Mouse (Mus musculus) cerebellum, adult 18-20 months (tissue): ENCODE measurements at regions not wholly inside any gene's neighbourhood (a gene's known extent, or its start where the extent isn't known, plus 50 kb on each side); places are given as distances from the start of the nearest gene placed in this dataset.
"Not testable (repeated sequence)": the region's sequence is repeated elsewhere in the genome, so short reads cannot be mapped to it uniquely, and the experiment has no call there.

Experiments used
- DNase-seq, 2 experiments: peaks; one replicate each; pipeline ENCODE4 v3.0.0; 2021

DNA sequence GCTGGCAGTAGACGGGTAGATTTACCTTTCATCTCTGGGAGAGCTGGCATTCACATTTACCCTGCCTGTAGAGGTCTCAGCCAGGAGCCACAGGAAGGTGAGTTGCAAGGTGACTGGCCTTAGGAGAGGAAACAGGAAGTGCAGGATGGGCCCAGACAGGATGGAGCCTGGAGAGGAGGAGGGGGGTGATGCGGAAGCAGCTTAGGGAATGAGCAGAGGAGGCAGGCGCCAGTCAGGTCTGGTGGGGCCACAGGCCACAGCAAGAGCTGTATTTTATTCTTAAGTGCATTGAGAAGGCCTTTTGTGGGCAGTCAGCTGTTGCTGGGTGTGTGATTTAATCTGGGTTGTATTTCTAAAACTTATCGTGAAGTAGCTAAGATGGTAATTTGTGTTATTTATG lies 108.2 kb upstream of the Nxpe4 start:
- no peak for DNase-seq

- no peak for DNase-seq
Measured at GRCm38 (mm10) chr9:48055246-48055645, 106.6 kb upstream of the Nxpe4 start.

GRCm38 (mm10) chr9:48058599-48058998 lies 103.2 kb upstream of the Nxpe4 start:
- no peak for DNase-seq

GRCm38 (mm10) chr9:48059549-48060165 lies 102.2 kb upstream of the Nxpe4 start:
- no peak for DNase-seq

DNA sequence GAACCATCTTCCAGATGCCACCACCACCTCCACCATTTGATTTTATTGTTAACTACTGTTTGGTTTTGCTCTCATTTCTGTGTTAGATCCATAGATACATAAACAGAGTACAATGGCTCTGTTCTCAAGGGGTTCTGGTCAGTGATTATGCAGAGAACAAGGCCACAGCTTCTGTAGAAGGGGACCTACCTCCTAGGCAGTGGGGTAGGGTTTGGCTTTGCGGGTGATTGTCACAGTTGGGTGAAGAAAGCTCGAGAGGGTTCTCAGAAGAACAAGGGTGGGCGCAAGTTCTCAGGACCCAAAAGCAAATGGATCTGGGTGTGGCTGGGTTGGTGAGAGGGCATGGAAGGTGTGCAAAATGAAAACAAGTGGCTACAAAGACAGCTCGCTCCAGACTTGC lies 100.8 kb upstream of the Nxpe4 start:
- no peak for DNase-seq

GRCm38 (mm10) chr9:48066730-48067345 lies 95.0 kb upstream of the Nxpe4 start:
- no peak for DNase-seq

- DNase-seq: no peak
Measured at GRCm38 (mm10) chr9:48072592-48072991, 89.2 kb upstream of the Nxpe4 start.

GRCm38 (mm10) chr9:48073096-48073495 lies 88.7 kb upstream of the Nxpe4 start:
- no peak for DNase-seq

DNA sequence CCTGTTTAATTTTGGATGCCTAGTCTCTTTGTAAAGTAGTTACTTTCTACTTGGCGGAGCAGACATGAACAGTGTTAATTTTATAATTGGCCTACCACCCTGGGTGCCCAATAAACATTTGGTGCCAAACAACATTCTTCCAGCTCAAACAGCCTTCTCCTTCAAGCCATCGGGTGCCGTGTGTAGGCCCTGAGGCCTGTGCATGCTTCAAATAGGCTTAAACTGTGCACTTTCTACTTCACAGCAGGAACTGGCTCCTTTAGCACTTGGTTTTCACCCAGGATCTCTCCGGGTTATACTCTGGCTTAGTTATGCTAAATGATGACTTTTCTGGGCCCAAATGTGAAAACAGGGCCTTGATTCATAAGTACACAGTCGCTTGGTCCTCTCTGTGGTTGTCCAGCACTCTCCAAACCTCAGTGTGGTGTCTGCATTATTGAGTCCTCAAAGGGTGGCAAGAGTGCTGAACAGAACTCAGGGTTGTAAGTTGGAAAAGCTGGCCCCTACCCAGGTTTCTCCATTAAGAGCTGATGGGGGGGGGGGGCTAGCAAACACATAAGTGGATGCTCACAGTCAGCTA lies 86.1 kb upstream of the Nxpe4 start:
- no peak for DNase-seq

DNA sequence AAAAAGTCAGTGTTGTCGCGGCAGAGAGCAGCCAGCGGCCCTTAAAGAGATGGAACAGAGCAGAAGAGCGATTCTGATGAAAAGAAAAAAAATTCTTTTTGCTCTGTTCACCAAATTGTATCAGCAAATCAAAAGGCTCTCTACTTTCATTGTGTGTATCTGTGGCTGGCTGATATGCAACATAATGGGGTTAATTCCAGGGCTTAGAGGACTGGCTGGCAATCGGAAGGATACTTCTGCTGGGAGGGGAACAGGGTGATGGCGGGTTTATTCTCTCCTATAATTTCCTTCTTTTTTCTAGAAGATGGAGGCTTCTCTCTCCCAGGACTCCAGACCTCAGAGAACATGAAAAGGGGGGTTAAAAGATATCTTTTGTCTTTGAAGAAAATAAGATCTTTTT lies 79.4 kb upstream of the Nxpe4 start:
- no peak for DNase-seq

DNA sequence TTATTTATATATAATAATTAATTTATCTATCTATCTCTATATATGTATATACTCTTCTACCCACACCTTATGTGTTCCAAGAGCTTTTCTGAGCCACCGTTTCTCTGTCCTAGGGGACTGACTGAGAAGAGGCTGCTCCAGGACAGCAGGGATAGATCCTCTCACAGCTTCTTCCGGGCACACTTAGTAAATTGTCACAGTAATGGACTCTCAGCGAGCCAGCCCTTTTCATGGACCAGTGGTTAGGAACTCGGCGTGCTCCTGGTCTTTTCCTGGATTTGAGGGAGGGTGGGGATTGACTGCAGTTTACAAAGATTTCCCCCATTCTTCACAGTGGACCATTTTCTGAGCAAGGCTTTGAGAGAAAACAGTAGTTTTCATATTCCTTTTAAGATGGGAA lies 77.6 kb upstream of the Nxpe4 start:
- DNase-seq: not testable (repeated sequence)

DNA sequence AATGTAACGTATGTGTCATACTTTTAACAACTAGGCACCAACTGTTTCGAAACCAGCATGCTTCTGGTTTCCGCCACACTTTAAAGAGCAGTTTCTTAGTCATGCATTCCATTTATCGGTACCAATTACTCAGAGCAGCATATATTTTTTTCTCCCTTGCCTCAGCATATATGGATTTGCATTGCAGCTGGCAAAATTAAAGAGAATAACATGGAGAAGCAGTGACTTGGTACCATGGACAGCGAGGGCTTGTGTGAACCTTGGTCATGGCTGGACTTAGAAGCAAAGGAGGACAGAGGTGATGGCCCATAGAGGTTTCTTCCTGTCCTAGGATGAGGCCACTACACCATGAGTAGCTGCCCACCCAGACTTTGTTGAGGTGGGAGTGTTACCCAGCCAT lies 72.2 kb upstream of the Nxpe4 start:
- no peak for DNase-seq

- DNase-seq: peak; percentile 14 to 18
Measured at GRCm38 (mm10) chr9:48094756-48095155, 67.1 kb upstream of the Nxpe4 start.

DNA sequence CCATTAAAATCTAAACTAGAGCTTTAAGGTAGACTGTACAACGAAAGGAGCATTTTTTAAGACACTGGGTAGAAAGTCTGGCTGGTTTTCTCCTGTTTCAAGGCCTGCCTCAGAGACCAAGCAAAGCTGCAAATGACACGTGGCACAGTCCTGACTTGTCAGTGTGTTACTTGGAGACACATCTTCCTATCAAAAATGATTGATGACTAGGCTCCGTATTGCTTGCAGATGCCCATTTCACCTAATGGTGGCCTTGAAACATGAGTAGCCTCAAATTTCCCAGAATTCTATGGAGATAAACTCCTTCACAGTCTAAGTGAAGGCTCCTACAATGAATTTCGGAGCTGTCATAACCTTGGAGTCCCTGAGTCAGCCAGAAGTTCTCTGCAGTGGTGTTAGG lies 62.0 kb upstream of the Nxpe4 start:
- no peak for DNase-seq

GRCm38 (mm10) chr9:48106441-48107167 lies 55.2 kb upstream of the Nxpe4 start:
- DNase-seq: no peak

DNA sequence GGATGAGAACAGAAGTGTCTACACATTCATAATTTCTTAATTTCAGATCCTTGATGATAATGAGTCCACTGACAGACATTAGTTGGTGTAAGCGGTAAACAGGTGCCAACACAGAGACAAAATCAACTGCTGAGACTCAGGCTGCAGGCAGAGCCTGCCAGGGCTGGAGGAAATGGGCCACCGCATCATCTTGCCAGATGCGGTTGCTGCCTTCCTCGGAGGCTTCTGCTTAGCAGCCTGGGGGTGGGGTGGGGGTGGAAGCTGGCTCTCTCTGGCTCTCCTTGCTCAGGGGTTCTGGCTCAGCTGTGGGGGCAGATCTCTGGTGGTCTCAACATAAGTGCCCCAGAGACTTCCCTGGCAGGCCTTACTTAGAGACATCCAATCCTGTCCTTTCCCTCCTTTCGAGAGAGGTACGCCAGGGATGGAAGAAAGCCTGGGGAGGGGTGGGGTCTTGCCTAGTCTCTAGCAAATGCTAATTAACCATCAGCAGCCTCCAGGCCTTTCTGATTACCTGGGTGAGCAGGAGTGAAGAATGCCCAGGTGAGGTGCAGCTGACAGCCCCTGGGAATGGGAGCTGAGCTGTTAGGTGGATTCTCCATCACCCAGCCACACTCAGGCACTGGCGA lies 52.7 kb upstream of the Nxpe4 start:
- no peak for DNase-seq

DNA sequence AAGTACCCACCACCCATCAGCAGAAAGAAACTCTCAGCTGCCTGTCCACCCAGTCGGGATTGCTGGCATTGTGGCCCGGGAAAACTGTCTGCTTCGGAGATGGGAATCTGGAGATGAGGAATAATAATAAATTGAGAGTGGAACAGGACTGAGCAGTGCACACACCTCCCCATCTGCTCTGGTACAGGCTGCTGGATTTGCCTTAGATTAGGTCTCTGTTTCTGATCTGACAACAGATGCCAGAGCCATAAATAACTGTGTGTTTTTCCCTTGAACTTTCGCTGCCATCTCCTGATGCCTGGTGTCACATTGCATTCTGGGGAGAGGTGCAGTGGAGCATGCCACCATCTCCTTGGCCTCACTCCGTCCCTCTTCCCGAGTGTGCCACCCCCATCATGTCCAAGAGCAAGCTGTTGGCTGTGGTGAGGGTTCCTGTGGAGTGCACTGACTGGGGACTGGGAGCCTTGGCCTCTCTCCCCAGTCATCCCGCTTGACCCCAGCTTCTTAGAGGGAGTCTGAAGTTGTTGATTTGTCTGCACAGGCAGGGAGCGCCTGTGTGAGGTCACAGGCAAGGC lies 50.4 kb upstream of the Nxpe4 start:
- DNase-seq: peak; percentile 67 to 77
